Mouse (Mus musculus): ENCODE results near the gene Kcnk4. TPM values are rescaled to one million over a fixed set of nuclear protein-coding genes. Genes with fewer than 3 reads are reported as not detected.

The Kcnk4 gene
- total and polyA plus RNA-seq, 2 experiments: 0.05 TPM; not detected in 1

DNA sequence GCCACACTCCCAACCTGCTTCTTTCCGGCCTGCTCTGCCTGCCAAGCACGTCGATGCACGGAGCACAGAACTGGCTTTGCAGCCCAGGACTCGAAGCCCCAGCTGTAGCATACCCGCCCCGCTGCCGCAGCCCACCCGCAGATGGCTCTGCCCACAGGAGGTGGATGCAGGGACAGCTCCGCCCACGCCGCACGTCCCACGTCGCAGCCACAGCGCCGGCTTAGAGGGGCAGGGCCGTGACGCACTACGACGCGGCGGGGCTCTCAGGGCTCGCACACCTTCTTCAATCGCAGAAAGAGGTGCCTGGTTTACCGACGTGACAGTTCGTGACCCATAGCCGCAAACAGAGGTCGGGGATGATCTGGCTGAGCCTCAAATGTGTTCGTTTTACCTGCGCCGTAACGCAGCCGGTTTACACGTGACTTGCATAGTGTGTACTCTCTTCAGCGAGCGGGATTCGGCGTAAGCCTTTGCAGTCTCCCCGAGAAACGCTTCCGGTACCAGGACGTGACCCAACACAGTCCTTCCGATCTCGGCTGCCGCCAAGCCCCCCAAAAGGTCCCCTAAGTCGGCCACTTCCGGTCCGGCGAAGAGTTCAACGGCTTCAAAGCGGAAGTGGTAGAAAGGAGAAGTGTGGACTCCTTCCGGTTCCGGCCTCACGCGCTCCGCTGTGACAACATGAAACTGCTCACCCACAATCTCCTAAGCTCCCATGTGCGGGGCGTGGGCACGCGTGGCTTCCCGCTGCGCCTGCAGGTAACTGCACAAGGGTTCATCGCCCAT is 24.6 kb downstream of the Kcnk4 start, which contains the start of the genes Trmt112 and Prdx5:
TSS of gene Trmt112 (plus strand) at position 192 of the 783 bp plus-strand sequence.
TSS of gene Prdx5 (minus strand) at position 600 of the 783 bp plus-strand sequence.
- H3K36me3 ChIP-seq (ENCODE audit: control insufficient read depth, insufficient read depth, low read length): peaks cover 17% of the 10 kb centered on the region; the same call in 1 of the 2 replicates
- H3K9ac ChIP-seq (ENCODE audit: low read depth, low read length): peak within 1 kb of the TSS; percentile 76
- TF ChIP-seq CTCF (IDR thresholded peaks at IDR 0.05; ENCODE audit: low read depth, low read length) (no peak), POLR2A (IDR thresholded peaks at IDR 0.05; ENCODE audit: extremely low read depth, insufficient read depth, low read length) (peak; percentile 95)
- peak; percentile 85 for DNase-seq (ENCODE audit: extremely low read depth, low read depth, low spot score)
- peak within 1 kb of the TSS; percentile 86 for H3K4me3 ChIP-seq (ENCODE audit: insufficient read depth, low read depth, low read length)
- H3K4me1 ChIP-seq (ENCODE audit: control insufficient read depth, insufficient read depth, low read length): peaks cover 19% of the 10 kb centered on the region
- H3K27me3 ChIP-seq (ENCODE audit: control insufficient read depth, insufficient read depth, low read length): no peaks in the 10 kb centered on the region
- peak within 1 kb of the TSS; percentile 96 for H3K27ac ChIP-seq (replicated peaks; ENCODE audit: insufficient read depth, low read depth, low read length)
- H3K79me2 ChIP-seq (ENCODE audit: control insufficient read depth, insufficient read depth, low read length): peaks cover 6% of the 10 kb centered on the region; the same call in 1 of the 2 replicates
- WGBS: under 1% methylated on average over 65 of the region's 65 CpGs

DNA sequence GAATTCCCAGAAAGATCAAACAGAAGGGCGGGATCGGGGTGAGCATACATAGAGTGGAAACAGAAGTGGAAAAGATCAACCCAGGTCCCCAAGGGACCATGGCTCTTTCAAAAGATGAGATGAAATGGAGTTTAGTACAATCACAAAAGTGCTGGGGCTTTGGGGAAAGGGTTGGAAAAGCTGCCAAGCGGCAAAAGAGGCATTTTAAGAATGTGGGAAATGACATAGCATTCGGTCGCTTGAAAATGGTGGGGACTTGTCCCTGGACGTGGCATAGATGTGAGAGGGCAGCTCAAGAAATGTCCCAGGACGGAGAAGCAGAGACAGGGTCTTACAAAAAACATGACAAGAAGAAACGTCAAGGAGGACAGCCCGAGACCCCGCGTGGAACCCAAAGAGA is 25.3 kb downstream of the Kcnk4 start:
- WGBS: 2% methylated on average over 11 of the region's 11 CpGs
- no peak for DNase-seq (ENCODE audit: extremely low read depth, low read depth, low spot score)
- Histone ChIP-seq H3K4me1 (ENCODE audit: control insufficient read depth, insufficient read depth, low read length) (peaks cover 23% of the 10 kb centered on the region), H3K79me2 (ENCODE audit: control insufficient read depth, insufficient read depth, low read length) (peaks cover 3% of the 10 kb centered on the region; the same call in 1 of the 2 replicates), H3K27ac (replicated peaks; ENCODE audit: insufficient read depth, low read depth, low read length) (peak overlapping the region; percentile 83), H3K9ac (ENCODE audit: low read depth, low read length) (peak overlapping the region; percentile 74), H3K27me3 (ENCODE audit: control insufficient read depth, insufficient read depth, low read length) (no peaks in the 10 kb centered on the region), H3K4me3 (ENCODE audit: insufficient read depth, low read depth, low read length) (peak overlapping the region; percentile 86), H3K36me3 (ENCODE audit: control insufficient read depth, insufficient read depth, low read length) (peaks cover 17% of the 10 kb centered on the region; the same call in 1 of the 2 replicates)
- TF ChIP-seq CTCF (IDR thresholded peaks at IDR 0.05; ENCODE audit: low read depth, low read length): no peak
- no peak for TF ChIP-seq POLR2A (IDR thresholded peaks at IDR 0.05; ENCODE audit: extremely low read depth, insufficient read depth, low read length)

DNA sequence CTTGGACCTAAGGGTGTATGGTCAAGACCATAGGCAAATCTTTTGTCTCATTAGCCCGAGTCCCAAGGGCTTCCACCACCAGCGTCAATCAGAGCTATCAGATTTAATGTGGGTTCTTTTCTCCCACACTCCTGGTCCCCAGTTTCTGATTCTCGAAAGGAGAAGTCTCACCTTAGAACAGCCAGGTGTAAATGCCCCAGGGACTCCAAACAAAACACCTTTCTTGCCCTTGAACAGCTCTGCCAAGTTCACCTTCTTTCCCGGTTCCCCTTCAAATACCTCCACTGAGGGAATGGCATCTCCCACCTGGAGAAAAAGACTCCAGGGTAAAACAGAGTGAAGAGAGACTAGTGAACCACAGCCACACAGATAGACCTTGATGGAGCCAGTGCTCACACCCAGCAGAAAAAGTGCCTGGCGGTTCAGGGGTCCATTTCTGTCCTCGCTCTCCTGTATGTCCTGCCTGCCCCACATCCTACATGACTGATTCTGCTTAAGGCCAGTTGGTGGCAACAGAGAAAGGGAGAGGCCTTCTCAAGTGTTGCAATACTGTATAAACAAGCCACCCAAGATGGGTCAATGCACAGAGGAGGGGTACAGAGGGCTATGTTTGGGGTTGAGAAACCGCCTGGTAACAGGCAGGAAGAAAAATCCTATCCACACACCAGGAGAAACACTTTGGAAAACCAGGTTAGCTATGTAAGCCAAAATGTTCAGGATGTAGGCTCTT is 26.3 kb downstream of the Kcnk4 start:
- Histone ChIP-seq H3K27me3 (ENCODE audit: control insufficient read depth, insufficient read depth, low read length) (no peaks in the 10 kb centered on the region), H3K36me3 (ENCODE audit: control insufficient read depth, insufficient read depth, low read length) (peaks cover 13% of the 10 kb centered on the region; the same call in 1 of the 2 replicates), H3K9ac (ENCODE audit: low read depth, low read length) (peak overlapping the region; percentile 74), H3K27ac (replicated peaks; ENCODE audit: insufficient read depth, low read depth, low read length) (peak overlapping the region; percentile 83), H3K4me3 (ENCODE audit: insufficient read depth, low read depth, low read length) (peak overlapping the region; percentile 86), H3K4me1 (ENCODE audit: control insufficient read depth, insufficient read depth, low read length) (peaks cover 23% of the 10 kb centered on the region), H3K79me2 (ENCODE audit: control insufficient read depth, insufficient read depth, low read length) (no peaks in the 10 kb centered on the region)
- 48% methylated on average over 7 of the region's 7 CpGs for WGBS
- TF ChIP-seq POLR2A (IDR thresholded peaks at IDR 0.05; ENCODE audit: extremely low read depth, insufficient read depth, low read length) (no peak), CTCF (IDR thresholded peaks at IDR 0.05; ENCODE audit: low read depth, low read length) (0 out of 2 replicates have a peak, but pooled peaks have one; percentile 5)
- DNase-seq (ENCODE audit: extremely low read depth, low read depth, low spot score): peak; percentile 83

DNA sequence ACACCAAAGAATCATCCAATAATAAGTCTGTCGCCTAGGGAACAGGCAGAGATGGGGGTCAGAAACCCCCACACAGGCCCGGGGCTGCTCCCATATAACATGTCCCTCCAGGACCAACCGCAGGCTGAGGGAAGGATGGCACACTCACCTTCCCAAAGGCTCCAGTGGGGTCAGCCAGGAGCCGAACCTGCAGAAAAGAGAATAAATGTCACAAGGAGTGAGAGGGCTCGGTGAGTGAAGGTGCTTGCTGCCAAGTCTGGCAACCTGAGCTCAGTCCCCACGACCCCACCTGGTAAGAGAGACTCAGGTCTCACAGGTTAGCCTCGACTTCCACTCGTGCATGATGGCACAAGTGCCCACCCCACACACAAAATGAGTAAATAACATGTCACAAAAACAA is 27.2 kb downstream of the Kcnk4 start:
- Histone ChIP-seq H3K36me3 (ENCODE audit: control insufficient read depth, insufficient read depth, low read length) (peaks cover 10% of the 10 kb centered on the region; the same call in 1 of the 2 replicates), H3K27ac (replicated peaks; ENCODE audit: insufficient read depth, low read depth, low read length) (no peak overlapping the region), H3K79me2 (ENCODE audit: control insufficient read depth, insufficient read depth, low read length) (no peaks in the 10 kb centered on the region), H3K4me3 (ENCODE audit: insufficient read depth, low read depth, low read length) (no peak overlapping the region), H3K4me1 (ENCODE audit: control insufficient read depth, insufficient read depth, low read length) (peaks cover 23% of the 10 kb centered on the region), H3K27me3 (ENCODE audit: control insufficient read depth, insufficient read depth, low read length) (no peaks in the 10 kb centered on the region), H3K9ac (ENCODE audit: low read depth, low read length) (no peak overlapping the region)
- no peak for TF ChIP-seq CTCF (IDR thresholded peaks at IDR 0.05; ENCODE audit: low read depth, low read length)
- TF ChIP-seq POLR2A (IDR thresholded peaks at IDR 0.05; ENCODE audit: extremely low read depth, insufficient read depth, low read length): no peak
- 90% methylated on average over 8 of the region's 8 CpGs for WGBS
- no peak for DNase-seq (ENCODE audit: extremely low read depth, low read depth, low spot score)

DNA sequence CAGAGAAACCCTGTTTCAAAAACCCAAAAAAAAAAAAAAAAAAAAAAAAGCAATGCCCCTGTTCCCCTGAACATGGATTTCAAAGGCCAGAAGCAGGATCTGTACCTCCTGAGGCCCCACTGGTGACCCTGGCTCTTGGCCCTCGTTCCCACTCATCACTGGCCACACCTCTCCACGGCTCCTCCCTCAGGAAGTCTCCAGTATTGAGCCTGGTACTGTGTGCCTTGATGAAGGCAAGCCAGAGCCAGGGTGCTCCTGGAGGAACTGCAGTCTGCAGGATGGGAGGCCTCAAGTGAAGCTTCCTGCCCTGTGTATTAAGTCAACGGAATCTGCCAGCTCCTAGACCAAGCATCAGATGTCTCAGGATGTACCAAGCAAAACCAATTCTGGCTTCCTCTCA is 28.1 kb downstream of the Kcnk4 start:
- 53% methylated on average over 3 of the region's 3 CpGs for WGBS
- H3K9ac ChIP-seq (ENCODE audit: low read depth, low read length): no peak overlapping the region
- H3K4me3 ChIP-seq (ENCODE audit: insufficient read depth, low read depth, low read length): no peak overlapping the region
- no peak for DNase-seq (ENCODE audit: extremely low read depth, low read depth, low spot score)
- peaks cover 18% of the 10 kb centered on the region for H3K4me1 ChIP-seq (ENCODE audit: control insufficient read depth, insufficient read depth, low read length)
- TF ChIP-seq CTCF (IDR thresholded peaks at IDR 0.05; ENCODE audit: low read depth, low read length) (no peak), POLR2A (IDR thresholded peaks at IDR 0.05; ENCODE audit: extremely low read depth, insufficient read depth, low read length) (no peak)
- H3K36me3 ChIP-seq (ENCODE audit: control insufficient read depth, insufficient read depth, low read length): peaks cover 8% of the 10 kb centered on the region; the same call in 1 of the 2 replicates
- H3K79me2 ChIP-seq (ENCODE audit: control insufficient read depth, insufficient read depth, low read length): no peaks in the 10 kb centered on the region
- H3K27ac ChIP-seq (replicated peaks; ENCODE audit: insufficient read depth, low read depth, low read length): no peak overlapping the region
- no peaks in the 10 kb centered on the region for H3K27me3 ChIP-seq (ENCODE audit: control insufficient read depth, insufficient read depth, low read length)
